Mouse (Mus musculus): Measurements from ENCODE around the gene Dmrt3. TPM values are rescaled to one million over a fixed set of nuclear protein-coding genes. Genes with fewer than 3 reads are reported as not detected.

The Dmrt3 gene
- polyA plus RNA-seq, 1 experiment: 0.33 TPM

DNA sequence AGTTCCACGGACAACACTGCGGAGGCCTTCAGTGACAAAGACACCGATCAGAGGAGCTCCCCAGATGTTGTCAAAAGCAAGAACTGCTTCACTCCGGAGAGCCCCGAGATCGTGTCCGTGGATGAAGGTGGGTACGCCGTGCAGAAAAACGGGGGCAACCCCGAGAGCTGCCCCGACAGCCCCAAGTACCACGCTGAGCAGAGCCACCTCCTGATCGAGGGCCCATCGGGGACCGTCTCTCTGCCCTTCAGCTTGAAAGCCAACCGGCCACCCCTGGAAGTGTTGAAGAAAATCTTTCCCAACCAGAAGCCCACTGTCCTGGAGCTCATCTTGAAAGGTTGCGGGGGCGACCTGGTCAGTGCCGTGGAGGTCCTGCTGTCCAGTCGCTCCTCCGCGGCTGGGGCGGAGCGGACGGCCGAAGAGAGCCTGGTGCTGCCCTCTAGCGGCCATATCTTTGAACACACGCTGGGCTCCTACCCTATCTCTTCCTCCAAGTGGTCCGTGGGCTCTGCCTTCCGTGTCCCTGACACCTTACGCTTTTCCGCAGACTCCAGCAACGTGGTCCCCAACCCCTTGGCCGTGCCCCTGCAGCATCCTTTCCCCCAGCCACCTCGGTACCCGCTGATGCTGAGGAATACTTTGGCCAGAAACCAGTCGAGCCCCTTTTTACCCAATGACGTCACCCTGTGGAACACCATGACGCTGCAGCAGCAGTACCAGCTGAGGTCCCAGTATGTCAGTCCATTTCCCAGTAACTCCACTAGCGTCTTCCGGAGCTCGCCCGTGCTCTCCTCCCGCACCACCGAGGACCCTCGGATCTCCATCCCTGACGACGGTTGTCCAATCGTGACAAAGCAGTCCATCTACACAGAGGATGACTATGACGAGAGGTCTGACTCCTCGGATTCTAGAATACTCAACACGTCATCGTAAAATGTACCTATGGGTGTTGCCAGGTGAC is 12.5 kb downstream of the Dmrt3 start:
- Histone ChIP-seq H3K4me1 (ENCODE audit: control insufficient read depth, insufficient read depth, insufficient read length, low read length) (no peaks in the 10 kb centered on the region), H3K4me3 (ENCODE audit: low read depth, low read length) (peak overlapping the region; percentile 10; the same call in 1 of the 2 replicates), H3K36me3 (ENCODE audit: control insufficient read depth, insufficient read depth, low read length) (no peaks in the 10 kb centered on the region), H3K27me3 (ENCODE audit: control insufficient read depth, insufficient read depth, low read length) (peaks cover 3% of the 10 kb centered on the region), H3K27ac (ENCODE audit: insufficient read depth, low read depth, low read length) (no peak overlapping the region)
- no peak for TF ChIP-seq POLR2A (IDR thresholded peaks at IDR 0.05; ENCODE audit: low read depth, low read length)
- TF ChIP-seq CTCF (IDR thresholded peaks at IDR 0.05; ENCODE audit: extremely low read depth, insufficient read length, insufficient replicate concordance, low read depth, low read length): peak; percentile 66
- 28% methylated on average over 54 of the region's 54 CpGs for WGBS

DNA sequence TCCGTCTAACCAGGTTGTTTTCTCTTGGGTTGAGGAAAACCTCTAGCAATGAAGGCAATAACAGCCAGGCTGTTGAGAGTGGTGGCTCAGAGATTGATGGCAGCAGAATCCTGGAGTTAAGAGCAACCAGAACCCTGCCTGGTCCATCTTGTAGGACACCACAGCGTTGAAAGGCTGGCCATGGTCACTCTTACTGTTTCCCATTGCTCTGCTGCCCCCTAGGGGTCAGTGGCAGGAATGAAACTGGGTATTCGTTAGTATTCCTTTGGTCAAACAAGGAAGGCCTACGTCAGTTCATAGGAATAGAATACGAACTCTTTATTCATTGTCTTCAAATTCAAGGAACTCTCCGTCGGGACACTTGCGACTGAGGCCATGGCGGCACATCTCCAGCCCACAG is 18.4 kb downstream of the Dmrt3 start:
- 15% methylated on average over 9 of the region's 9 CpGs for WGBS

DNA sequence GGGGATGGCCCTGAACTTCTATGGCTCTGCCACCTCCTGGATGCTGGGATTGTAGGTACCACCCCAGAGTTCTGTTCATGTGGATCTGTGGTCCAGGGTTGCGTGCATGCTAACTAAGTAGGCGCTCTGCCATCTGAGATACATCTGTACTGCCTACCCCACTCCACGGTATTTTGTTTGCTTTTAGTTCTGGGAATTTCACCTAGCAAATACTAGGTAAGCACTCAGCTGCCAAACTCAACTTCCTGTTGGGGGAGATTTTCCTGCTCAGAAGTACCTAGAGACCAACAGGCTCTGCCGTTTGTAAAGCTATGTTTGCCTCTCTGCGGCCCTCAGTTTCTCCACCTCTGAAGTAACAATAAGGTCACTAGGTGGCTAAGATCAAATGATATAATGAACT is 25.0 kb downstream of the Dmrt3 start:
- TF ChIP-seq CTCF (IDR thresholded peaks at IDR 0.05; ENCODE audit: extremely low read depth, insufficient read length, insufficient replicate concordance, low read depth, low read length) (no peak), POLR2A (IDR thresholded peaks at IDR 0.05; ENCODE audit: low read depth, low read length) (no peak)
- no peak overlapping the region for H3K4me3 ChIP-seq (ENCODE audit: low read depth, low read length)
- WGBS: 60% methylated on average over 5 of the region's 5 CpGs
- H3K27me3 ChIP-seq (ENCODE audit: control insufficient read depth, insufficient read depth, low read length): no peaks in the 10 kb centered on the region
- no peaks in the 10 kb centered on the region for H3K4me1 ChIP-seq (ENCODE audit: control insufficient read depth, insufficient read depth, insufficient read length, low read length)
- no peaks in the 10 kb centered on the region for H3K36me3 ChIP-seq (ENCODE audit: control insufficient read depth, insufficient read depth, low read length)
- no peak overlapping the region for H3K27ac ChIP-seq (ENCODE audit: insufficient read depth, low read depth, low read length)

More for the DNA sequence above, 18.4 kb downstream of the Dmrt3 start:
- TF ChIP-seq POLR2A (IDR thresholded peaks at IDR 0.05; ENCODE audit: low read depth, low read length) (no peak), CTCF (IDR thresholded peaks at IDR 0.05; ENCODE audit: extremely low read depth, insufficient read length, insufficient replicate concordance, low read depth, low read length) (peak; percentile 85; the same call in 1 of the 2 replicates)
- no peak overlapping the region for H3K4me3 ChIP-seq (ENCODE audit: low read depth, low read length)
- H3K27ac ChIP-seq (ENCODE audit: insufficient read depth, low read depth, low read length): no peak overlapping the region
- no peaks in the 10 kb centered on the region for H3K36me3 ChIP-seq (ENCODE audit: control insufficient read depth, insufficient read depth, low read length)
- no peaks in the 10 kb centered on the region; the same call in 1 of the 2 replicates for H3K27me3 ChIP-seq (ENCODE audit: control insufficient read depth, insufficient read depth, low read length)
- no peaks in the 10 kb centered on the region for H3K4me1 ChIP-seq (ENCODE audit: control insufficient read depth, insufficient read depth, insufficient read length, low read length)

DNA sequence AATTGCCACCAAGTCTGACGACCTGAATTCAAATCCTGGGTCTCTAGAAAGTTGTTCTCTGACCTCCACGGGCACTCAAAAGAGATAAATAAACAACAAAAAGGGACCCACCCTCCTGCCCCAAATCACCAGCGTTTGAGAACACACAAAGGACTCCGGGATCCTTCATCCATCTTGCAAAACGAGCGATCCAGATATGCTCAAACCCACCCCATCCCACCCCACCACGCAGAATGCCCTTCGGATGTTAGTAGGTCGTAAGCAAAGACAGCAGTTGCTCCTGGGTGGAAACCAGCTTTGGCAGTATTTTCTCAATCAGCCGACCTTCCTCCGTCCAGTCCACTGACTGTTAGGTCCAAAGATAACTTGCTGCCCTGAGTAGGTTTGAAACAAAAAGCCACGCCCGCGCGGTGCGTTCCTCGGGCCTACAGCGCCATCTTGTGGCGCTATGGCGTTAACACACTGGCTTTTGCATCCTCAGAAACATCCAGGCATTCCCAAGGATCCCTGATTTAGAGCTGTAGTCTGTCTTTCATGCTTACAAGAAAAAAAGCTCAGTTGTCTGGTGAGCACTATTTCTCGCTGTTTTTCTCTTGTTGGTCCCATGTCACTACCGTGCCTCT is 25.6 kb downstream of the Dmrt3 start:
- Histone ChIP-seq H3K27me3 (ENCODE audit: control insufficient read depth, insufficient read depth, low read length) (no peaks in the 10 kb centered on the region), H3K4me1 (ENCODE audit: control insufficient read depth, insufficient read depth, insufficient read length, low read length) (no peaks in the 10 kb centered on the region), H3K36me3 (ENCODE audit: control insufficient read depth, insufficient read depth, low read length) (no peaks in the 10 kb centered on the region), H3K4me3 (ENCODE audit: low read depth, low read length) (no peak overlapping the region), H3K27ac (ENCODE audit: insufficient read depth, low read depth, low read length) (no peak overlapping the region)
- no peak for TF ChIP-seq POLR2A (IDR thresholded peaks at IDR 0.05; ENCODE audit: low read depth, low read length)
- peak; percentile 87; the same call in 1 of the 2 replicates for TF ChIP-seq CTCF (IDR thresholded peaks at IDR 0.05; ENCODE audit: extremely low read depth, insufficient read length, insufficient replicate concordance, low read depth, low read length)
- 16% methylated on average over 22 of the region's 22 CpGs for WGBS

DNA sequence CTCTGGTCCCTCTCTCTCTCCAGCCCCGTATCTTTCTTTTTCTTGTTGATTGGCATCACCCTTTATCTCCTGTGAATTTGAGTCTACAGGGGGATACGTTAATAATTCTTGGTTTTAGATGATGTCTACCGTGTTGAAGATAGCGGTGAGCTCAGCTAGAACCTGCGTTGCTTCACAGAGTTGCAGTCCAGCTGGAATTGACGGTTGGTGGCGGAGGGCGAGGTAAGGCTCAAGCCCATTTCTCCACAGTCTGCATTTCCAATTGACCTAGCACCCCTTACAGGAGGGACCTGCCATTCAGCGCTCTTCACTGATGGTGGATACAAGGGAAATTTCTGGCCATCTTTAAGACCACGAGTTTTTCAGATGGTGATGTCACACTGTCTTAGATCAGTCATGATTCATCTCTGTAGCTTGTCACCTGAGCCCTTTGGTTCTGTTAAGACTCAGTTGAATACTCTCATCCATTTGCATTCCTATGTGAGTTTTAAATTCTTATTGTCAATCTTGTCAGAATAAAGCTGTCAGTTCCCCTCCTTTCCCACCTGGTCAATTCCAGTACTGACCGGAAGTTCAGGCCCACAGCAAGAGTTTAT is 28.8 kb downstream of the Dmrt3 start:
- H3K27ac ChIP-seq (ENCODE audit: insufficient read depth, low read depth, low read length): no peak overlapping the region
- TF ChIP-seq CTCF (IDR thresholded peaks at IDR 0.05; ENCODE audit: extremely low read depth, insufficient read length, insufficient replicate concordance, low read depth, low read length) (no peak), POLR2A (IDR thresholded peaks at IDR 0.05; ENCODE audit: low read depth, low read length) (no peak)
- WGBS: 64% methylated on average over 11 of the region's 11 CpGs

DNA sequence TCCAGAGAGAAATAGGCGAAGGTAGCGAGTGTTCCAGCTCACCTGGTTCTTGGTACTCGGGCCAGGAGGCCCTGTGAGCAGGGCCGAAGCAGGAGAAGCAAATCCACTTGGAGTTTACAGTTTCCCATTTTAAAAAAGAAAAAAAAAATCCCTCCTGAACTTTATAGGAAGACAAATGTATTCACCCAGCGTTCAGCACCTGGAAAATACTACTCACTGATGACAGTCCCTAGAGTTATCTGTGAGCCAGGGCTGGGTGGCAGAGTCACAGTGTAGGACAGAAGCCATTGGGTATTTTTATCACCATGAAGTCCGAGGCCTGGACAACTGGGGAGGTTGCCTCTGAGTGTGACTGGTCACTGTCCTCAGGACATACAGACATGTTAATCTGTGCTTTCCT is 31.7 kb downstream of the Dmrt3 start:
- WGBS: 82% methylated on average over 6 of the region's 6 CpGs

More for the DNA sequence above, 28.8 kb downstream of the Dmrt3 start:
- Histone ChIP-seq H3K4me3 (ENCODE audit: low read depth, low read length) (no peak overlapping the region), H3K27me3 (ENCODE audit: control insufficient read depth, insufficient read depth, low read length) (no peaks in the 10 kb centered on the region), H3K36me3 (ENCODE audit: control insufficient read depth, insufficient read depth, low read length) (no peaks in the 10 kb centered on the region), H3K4me1 (ENCODE audit: control insufficient read depth, insufficient read depth, insufficient read length, low read length) (no peaks in the 10 kb centered on the region)

More for the DNA sequence above, 31.7 kb downstream of the Dmrt3 start:
- H3K4me3 ChIP-seq (ENCODE audit: low read depth, low read length): no peak overlapping the region
- no peaks in the 10 kb centered on the region for H3K4me1 ChIP-seq (ENCODE audit: control insufficient read depth, insufficient read depth, insufficient read length, low read length)
- H3K27ac ChIP-seq (ENCODE audit: insufficient read depth, low read depth, low read length): no peak overlapping the region
- H3K27me3 ChIP-seq (ENCODE audit: control insufficient read depth, insufficient read depth, low read length): no peaks in the 10 kb centered on the region
- TF ChIP-seq POLR2A (IDR thresholded peaks at IDR 0.05; ENCODE audit: low read depth, low read length) (no peak), CTCF (IDR thresholded peaks at IDR 0.05; ENCODE audit: extremely low read depth, insufficient read length, insufficient replicate concordance, low read depth, low read length) (no peak)
- H3K36me3 ChIP-seq (ENCODE audit: control insufficient read depth, insufficient read depth, low read length): no peaks in the 10 kb centered on the region
